In genomic region chr1:82738066-82738465, GRCm38 (mm10) we compare ENCODE assay signal across 41 mouse cellular contexts. TPM values are rescaled to one million over a fixed set of nuclear protein-coding genes. Genes with fewer than 3 reads are reported as not detected.
"Had no signal": no experiment of that assay in that cellular context is flagged by ENCODE, and none has a peak within 500 bp of the region (broad histone marks: within the 10 kb centered on the region; RNA-seq: fewer than 3 reads in every experiment).

No protein-coding gene starts in this region.

- H3K9me3 ChIP-seq: heart, embryonic 10.5 days; heart, embryonic 12.5 days; hindbrain, embryonic 10.5 days; hindbrain, embryonic 12.5 days; hindbrain, embryonic 15.5 days; limb, embryonic 13.5 days; limb, embryonic 15.5 days had no signal

- H3K9ac ChIP-seq: heart, embryonic 12.5 days; hindbrain, embryonic 12.5 days; hindbrain, embryonic 15.5 days; limb, embryonic 13.5 days; limb, embryonic 15.5 days; liver, embryonic 14.5 days had no signal

- H3K4me2 ChIP-seq: heart, embryonic 12.5 days; hindbrain, embryonic 12.5 days; hindbrain, embryonic 15.5 days; limb, embryonic 13.5 days; limb, embryonic 15.5 days; liver, embryonic 11.5 days had no signal

- H3K27ac ChIP-seq: gastrocnemius, adult 2 months; heart, embryonic 10.5 days; hindbrain, embryonic 10.5 days; hindbrain, embryonic 12.5 days; hindbrain, embryonic 15.5 days; hindbrain, postnatal 0 days; limb, embryonic 13.5 days; limb, embryonic 15.5 days; liver, embryonic 14.5 days had no signal

- H3K4me1 ChIP-seq: heart, embryonic 10.5 days; heart, embryonic 12.5 days; hindbrain, embryonic 10.5 days; hindbrain, embryonic 12.5 days; hindbrain, embryonic 15.5 days; limb, embryonic 13.5 days; limb, embryonic 15.5 days had no signal

- H3K4me3 ChIP-seq: gastrocnemius, adult 2 months; heart, embryonic 10.5 days; heart, embryonic 12.5 days; hindbrain, embryonic 10.5 days; hindbrain, embryonic 12.5 days; hindbrain, embryonic 15.5 days; limb, embryonic 13.5 days; limb, embryonic 15.5 days had no signal

- DNase-seq: gastrocnemius, adult 2 months; gastrocnemius, postnatal 10 days; gastrocnemius, postnatal 25 days; heart, adult 18-20 months; heart, postnatal 10 days; heart, postnatal 4 days; kidney, adult 11 months; kidney, adult 8-10 months; kidney, postnatal 10 days; kidney, postnatal 25 days; layer of hippocampus, postnatal 36 days; left cerebral cortex, postnatal 4 days; lung, adult 18-20 months had no signal

- H3K27me3 ChIP-seq: heart, embryonic 12.5 days; hindbrain, embryonic 12.5 days; hindbrain, embryonic 15.5 days; limb, embryonic 13.5 days; limb, embryonic 15.5 days had no signal

- ATAC-seq: hindbrain, postnatal 0 days; intestine, embryonic 16.5 days had no signal

RNA-seq across cellular contexts. Expression of gene Tm4sf20, which starts 30.2 kb away (rescaled TPM):
- total RNA-seq: gastrocnemius, adult 2 months; gastrocnemius, postnatal 10 days; gastrocnemius, postnatal 25 days; gastrocnemius, postnatal 4 days; granulocyte monocyte progenitor cell, adult 5-6 weeks; heart, adult 18-20 months; heart, adult 8-10 months; heart, postnatal 10 days; heart, postnatal 25 days; heart, postnatal 4 days; hindbrain, postnatal 0 days; layer of hippocampus, adult 18-20 months; layer of hippocampus, postnatal 14 days; layer of hippocampus, postnatal 36 days; left cerebral cortex, adult 18-20 months; left cerebral cortex, adult 8-10 months; left cerebral cortex, postnatal 10 days; left cerebral cortex, postnatal 25 days; left cerebral cortex, postnatal 4 days had no signal
- polyA plus RNA-seq: frontal cortex, adult 2 months; heart, embryonic 10.5 days; heart, embryonic 12.5 days; heart, embryonic 14.5 days; hindbrain, embryonic 12.5 days; hindbrain, embryonic 15.5 days; hindbrain, postnatal 0 days; limb, embryonic 11.5 days; limb, embryonic 15.5 days; liver, embryonic 11.5 days; liver, embryonic 14.5 days had no signal

RNA-seq across cellular contexts. Expression of gene Gm47791, which starts 33.0 kb away (rescaled TPM):
- total RNA-seq: gastrocnemius, adult 2 months; gastrocnemius, postnatal 10 days; gastrocnemius, postnatal 25 days; gastrocnemius, postnatal 4 days; granulocyte monocyte progenitor cell, adult 5-6 weeks; heart, adult 18-20 months; heart, adult 8-10 months; heart, postnatal 10 days; heart, postnatal 25 days; heart, postnatal 4 days; hindbrain, postnatal 0 days; layer of hippocampus, adult 18-20 months; layer of hippocampus, postnatal 14 days; layer of hippocampus, postnatal 36 days; left cerebral cortex, adult 18-20 months; left cerebral cortex, adult 8-10 months; left cerebral cortex, postnatal 10 days; left cerebral cortex, postnatal 25 days; left cerebral cortex, postnatal 4 days had no signal
- polyA plus RNA-seq: frontal cortex, adult 2 months; heart, embryonic 10.5 days; heart, embryonic 12.5 days; heart, embryonic 14.5 days; heart, embryonic 16.5 days; hindbrain, embryonic 10.5 days; hindbrain, embryonic 12.5 days; hindbrain, embryonic 15.5 days; hindbrain, postnatal 0 days; intestine, embryonic 14.5 days; intestine, embryonic 16.5 days; large intestine, adult 2 months; limb, embryonic 11.5 days; limb, embryonic 13.5 days; limb, embryonic 15.5 days; liver, embryonic 11.5 days; liver, embryonic 14.5 days; liver, embryonic 16.5 days had no signal
